Mouse (Mus musculus): Measurements from ENCODE around the gene Zscan29.

The Zscan29 gene

DNA sequence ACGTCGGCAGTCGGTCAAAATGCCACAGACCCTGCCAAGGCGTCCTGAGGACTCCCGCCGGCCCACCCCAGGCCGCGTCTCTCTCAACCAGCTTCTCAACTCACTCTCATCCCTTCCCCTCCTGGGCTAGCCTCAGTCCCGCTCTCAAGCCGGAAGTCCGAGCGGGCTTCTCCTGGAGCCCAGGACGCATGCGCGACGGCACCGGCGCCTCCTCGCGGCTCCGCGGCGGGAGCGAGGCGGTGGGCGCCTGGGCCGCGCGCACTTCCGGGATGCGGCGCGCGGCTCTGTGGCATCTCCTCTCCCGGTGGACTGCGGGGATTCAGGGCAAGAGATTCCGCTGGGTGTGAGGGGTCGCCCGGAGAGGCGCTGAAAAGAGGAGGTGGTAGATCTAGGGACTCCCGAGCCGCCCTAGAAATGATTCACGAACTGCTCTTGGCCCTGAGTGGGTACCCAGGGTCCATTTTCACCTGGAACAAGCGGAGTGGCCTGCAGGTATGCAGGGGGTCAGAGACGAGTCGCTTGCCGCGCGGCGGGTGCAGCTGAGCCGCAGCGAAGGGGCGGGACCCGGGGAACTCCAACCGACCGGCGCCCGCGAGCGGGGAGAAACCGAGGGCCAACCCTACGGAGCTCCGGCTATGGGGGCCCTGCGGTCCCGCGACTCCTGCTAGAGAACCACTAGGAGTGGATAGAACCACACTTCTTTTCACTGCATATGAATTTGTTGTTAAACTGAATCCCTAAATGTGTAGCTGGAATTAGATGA lies at the start of gene Zscan29:
Gene Zscan29 (minus strand): TSS at position 146 of the 763 bp plus-strand sequence.
- CTCF ChIA-PET: interaction anchor here (0.6 to 0.7 kb wide), 3 partner anchors 16 to 1883 kb away, joined by 3 to 4 read pairs (median 4); no protein-coding TSS in a partner anchor

- CTCF ChIA-PET: interaction anchor here (0.7 kb wide), 1 partner anchor 12 kb away, joined by 3 read pairs; no protein-coding TSS in a partner anchor
Observed at GRCm38 (mm10) chr2:121219994-121220393, 49.1 kb upstream of the Zscan29 start.

DNA sequence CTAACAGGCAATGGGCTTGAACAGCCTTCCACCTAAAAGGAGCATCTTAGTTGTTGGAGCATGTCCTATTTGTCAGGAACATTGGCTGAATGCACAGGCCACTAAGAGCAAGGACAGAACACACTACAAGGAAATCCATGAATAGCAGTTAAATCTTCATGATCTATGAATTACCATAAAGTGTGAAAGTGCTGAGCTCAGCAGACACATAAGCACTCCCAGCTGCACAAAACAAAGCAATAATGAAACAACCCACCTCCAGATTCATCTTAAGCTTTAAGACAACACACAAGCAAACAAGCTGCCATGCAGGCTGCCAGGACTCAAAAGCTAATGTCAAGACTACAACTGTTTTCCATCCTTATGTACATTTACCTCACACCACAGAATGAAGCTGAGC lies 48.3 kb upstream of the Zscan29 start:
- CTCF ChIA-PET: no interaction called here

DNA sequence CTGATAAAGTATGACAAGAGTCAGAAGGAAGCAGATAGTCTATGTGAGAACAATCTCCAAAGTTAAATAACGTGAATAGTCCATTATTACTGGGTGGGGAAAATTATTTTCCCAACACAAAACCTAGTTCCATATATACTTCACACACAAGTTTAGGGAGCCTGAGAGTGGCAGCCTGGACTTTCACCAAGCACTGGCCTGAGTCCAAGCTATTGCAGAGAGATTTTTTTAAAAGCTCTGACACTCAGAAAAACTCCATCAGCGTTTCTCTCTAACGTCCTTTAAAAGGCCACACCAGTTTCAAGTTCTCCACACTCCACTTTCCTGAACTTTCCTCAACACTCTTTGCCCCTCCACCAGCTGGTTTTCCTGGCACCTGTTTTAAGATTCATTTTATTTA lies 43.6 kb upstream of the Zscan29 start:
- CTCF ChIA-PET: no interaction called here

- CTCF ChIA-PET: no interaction called here
Observed at GRCm38 (mm10) chr2:121206541-121206940, 35.6 kb upstream of the Zscan29 start.

GRCm38 (mm10) chr2:121204276-121204675 lies 33.4 kb upstream of the Zscan29 start:
- CTCF ChIA-PET: no interaction called here

GRCm38 (mm10) chr2:121195466-121195865 lies 24.5 kb upstream of the Zscan29 start:
- CTCF ChIA-PET: no interaction called here

DNA sequence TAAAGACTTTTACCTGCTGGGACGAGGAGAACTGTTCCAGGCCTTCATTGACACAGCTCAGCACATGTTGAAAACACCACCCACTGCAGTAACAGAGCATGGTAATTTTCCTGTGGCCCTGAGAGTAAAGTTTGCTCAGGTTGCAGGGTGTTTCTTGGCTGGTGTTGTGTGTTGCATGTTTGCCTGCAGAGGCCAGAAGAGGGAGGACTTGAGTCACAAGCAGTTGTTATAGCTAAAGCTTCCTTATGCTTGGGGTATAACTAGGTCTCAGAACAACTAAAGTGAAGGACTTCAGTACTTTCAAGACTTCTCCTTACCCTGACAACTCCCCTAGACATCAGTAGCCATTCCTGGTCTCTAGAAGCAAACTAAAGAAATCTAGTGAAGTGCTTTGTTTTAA lies 17.6 kb upstream of the Zscan29 start:
- CTCF ChIA-PET: no interaction called here

GRCm38 (mm10) chr2:121184142-121184541 lies 13.2 kb upstream of the Zscan29 start:
- CTCF ChIA-PET: no interaction called here

GRCm38 (mm10) chr2:121183431-121183830 lies 12.5 kb upstream of the Zscan29 start:
- CTCF ChIA-PET: no interaction called here

DNA sequence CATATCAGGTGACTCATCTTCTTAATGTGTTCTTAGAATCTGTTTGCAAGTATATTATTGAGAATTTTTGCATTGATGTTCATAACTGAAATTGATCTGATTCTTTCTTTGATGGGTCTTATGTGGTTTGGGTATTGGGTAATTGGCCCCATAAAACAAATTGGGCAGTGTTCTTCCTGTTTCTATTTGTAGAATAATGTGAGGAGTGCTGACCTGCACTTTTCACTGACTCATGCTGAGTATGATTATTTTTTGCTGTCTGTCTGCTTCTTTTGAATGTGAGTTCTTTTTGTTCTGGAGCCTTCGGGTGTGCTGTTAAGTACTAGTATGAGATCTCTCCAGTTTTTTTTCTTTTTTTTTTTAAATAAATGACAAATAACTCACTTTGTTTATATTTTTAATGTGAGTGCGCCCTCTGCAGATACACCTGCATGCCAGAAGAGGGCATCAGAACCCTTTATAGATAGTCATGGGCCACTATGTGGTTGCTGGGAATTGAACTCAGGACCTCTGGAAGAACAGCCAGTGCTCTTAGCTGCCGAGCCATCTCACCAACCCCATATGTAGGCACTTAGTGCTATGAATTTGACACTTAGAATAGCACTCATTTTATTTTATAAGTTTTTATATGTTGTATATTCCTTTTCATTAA lies 8.0 kb upstream of the Zscan29 start:
- CTCF ChIA-PET: no interaction called here

DNA sequence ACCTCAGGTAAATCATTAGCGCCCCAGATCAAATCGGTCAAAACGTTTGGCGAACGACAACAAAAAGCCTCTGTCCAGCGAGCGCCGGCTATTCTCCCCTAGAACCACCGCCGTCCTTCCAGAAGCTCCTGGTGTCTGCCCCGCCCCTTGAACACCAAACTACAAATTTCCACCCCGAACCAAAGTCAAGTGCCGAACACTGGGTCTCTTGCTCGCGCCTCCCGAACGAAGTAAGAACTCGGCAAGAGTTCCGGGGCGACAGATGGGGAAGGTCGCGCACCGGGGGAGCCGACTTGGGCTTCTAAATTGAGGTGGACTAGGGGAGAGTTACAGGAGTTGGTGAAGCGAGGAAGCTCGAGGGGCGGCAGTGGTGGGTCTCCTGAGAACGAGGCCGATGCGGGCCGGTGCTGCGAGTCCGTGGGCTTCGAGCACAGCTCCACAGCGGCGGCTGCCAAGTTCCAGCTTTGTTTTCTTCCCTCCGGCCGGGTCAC lies 399 bp downstream of the Zscan29 start, which contains the start of gene Tubgcp4:
Gene Tubgcp4 (plus strand): TSS at position 174 of the 491 bp plus-strand sequence.
- CTCF ChIA-PET: interaction anchor here (0.6 to 0.7 kb wide), 2 partner anchors 17 to 1883 kb away, joined by 4 read pairs; no protein-coding TSS in a partner anchor

DNA sequence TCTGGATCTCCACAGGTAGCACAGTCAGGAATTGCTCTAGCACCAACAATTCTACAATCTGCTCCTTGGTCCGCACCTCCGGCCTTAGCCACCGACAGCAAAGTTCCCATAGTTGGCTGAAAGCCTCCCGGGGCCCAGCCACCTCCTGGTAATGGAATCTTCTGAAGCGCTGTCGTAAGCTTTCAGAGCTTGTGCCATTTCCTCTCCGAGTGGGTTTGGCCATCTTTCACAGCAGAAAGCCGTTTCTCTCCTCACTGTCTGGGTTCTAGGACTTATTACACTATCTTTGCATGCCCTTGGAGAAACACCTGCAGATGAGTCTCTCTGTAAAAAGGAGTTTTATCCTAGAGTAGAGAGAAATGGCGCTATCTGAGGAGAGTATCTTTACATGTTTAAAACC lies 1.0 kb downstream of the Zscan29 start:
- CTCF ChIA-PET: interaction anchor here (0.6 kb wide), 1 partner anchor 29 kb away, joined by 4 read pairs; the partner anchor contains the start of genes Adal and Lcmt2

DNA sequence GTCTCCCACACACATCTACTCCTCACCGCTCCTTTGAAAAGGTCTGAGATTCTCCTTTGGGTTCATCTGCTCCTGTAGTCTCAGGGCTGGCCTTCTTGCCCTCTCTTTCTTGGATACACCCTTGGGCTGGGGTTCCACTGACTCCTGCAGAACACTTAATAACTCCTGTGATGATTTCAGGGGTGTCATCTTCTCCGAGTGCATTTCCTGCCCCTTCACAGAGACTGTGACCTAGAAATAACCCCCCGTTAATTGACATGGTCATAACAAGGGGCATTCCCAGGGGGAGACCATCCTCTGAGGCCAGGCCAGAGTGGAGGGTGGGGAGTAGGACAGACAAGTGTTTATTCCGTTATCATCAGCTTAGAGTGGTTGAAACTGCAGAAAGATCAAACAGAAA lies 1.8 kb downstream of the Zscan29 start:
- CTCF ChIA-PET: interaction anchor here (0.6 kb wide), 1 partner anchor 29 kb away, joined by 4 read pairs; the partner anchor contains the start of genes Adal and Lcmt2

DNA sequence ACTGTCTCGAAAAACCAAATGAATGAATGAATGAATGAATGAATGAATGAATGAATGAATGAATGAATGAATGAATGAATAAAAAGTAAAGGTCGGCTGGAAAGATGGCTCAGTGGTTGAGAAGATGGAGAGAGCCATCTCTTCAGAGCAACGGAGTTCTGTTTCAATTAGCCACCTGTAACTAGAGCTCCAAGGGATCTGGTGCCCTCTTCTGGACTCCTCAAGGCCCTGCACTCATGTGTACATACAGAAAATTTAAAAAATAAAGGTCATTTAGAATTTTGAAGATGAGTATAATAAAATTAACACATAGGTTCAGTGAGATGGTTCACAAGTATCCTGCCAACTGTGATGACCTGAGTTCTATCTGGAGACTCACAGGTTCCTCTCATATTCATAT lies 17.8 kb downstream of the Zscan29 start:
- CTCF ChIA-PET: no interaction called here

DNA sequence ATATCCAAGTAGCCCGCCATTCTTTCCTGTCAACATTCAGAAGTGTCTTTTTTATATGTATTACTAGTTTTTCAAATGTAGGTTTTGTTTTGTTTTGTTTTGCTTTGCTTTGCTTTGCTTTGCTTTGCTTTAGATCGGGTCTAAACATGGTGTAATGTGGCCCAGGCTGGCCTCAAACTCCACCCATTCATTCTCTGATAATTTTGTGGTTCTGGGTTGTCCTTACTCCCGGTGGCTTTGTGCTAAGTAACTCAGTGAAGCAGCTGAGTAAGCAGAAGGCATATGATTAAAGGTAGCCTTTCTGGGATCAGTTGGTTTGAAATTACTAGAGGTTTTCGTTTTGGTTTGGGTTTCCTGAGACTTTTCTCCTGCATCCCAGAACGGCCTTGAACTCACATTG lies 21.2 kb downstream of the Zscan29 start:
- CTCF ChIA-PET: no interaction called here

DNA sequence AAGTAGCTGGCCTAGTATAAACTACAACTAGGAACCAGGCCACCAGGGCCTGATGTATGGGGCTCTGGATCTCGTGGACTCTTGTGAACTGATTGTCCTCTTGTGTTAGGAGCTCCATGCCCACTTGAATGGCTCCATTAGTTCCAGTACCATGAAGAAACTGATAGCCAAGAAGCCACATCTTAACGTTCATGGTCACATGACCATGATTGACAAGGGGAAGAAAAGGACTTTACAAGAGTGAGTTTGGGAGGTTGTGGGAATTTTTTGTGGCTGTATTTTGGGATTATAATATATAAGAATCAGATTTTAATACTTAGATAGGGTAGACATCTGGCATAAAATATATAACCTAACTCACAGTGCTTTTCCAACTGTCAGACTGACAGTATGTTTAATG lies 28.5 kb downstream of the Zscan29 start:
- CTCF ChIA-PET: no interaction called here

- CTCF ChIA-PET: no interaction called here
Observed at GRCm38 (mm10) chr2:121141216-121142035, 29.5 kb downstream of the Zscan29 start.

- CTCF ChIA-PET: interaction anchor here (0.7 kb wide), 1 partner anchor 29 kb away, joined by 4 read pairs; no protein-coding TSS in a partner anchor
Observed at GRCm38 (mm10) chr2:121140018-121140882, 30.7 kb downstream of the Zscan29 start, which contains the start of the genes Adal and Lcmt2. Adal (plus strand) TSS chr2:121140428. Lcmt2 (minus strand) TSS chr2:121140653.

DNA sequence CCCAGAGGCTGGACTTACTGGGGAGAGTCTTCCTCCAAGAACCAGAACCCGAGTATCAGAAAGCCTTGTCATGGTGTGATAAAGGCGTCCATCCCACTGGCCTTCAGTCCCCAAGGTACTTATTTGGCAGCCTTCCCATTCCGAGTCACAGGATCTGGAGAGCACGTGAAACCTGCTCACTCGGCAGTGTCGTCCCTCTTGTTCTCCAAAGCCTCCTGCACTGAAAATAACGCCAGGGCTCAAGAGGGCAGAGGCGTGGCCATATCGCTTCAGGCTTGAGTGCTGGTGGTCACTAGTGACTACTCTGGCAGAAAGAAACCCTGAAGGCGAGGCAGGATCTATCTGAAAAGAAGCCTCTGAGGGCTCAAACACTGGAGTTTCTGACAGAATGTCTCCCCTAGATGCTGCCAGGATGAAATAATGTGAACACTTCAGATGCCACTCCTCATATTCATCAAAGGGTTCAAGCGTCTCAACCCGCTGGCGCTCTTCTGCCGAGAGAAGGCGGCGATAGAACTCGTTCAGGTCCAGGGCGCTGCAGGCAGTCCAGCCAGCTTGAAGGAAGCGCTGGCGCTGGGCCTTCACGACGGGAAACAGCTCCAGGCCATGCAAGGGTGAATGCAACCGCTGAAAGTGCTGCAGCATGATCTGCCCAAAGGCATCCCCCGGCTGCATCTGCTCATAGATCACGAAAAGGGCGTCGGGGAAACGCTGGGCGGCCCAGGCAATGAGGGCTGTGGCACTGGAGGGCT lies 31.5 kb downstream of the Zscan29 start:
- CTCF ChIA-PET: no interaction called here

Measured in spleen, embryonic (tissue).